Mouse (Mus musculus): ENCODE results near the gene Tex9. TPM values are rescaled to one million over a fixed set of nuclear protein-coding genes. Genes with fewer than 3 reads are reported as not detected.

Gene Tex9
- total RNA-seq (2015) = 8.8 and 17.7 TPM in 2 replicates
- 23.1 and 38.9 TPM in 2 replicates for total RNA-seq (2017)

DNA sequence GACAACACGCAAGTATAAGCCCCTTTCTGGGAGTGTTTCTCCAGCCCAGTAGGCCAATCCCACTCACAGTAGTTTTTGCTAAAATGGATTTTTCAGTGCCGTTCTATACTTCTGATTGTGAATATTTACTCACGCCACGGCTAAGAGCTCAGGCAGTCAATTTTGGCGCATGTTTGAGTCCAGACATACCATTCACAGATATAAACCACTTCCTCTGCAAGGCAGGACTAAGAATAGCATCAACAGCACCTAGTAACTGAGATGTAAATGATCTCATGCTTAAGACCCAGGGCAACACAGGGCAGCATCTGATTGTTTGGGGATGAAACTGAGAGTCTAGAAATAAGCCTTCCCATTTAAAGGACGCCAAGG, at the start of gene Tex9:
TSS of gene Tex9 (minus strand) at position 19 of the 372 bp plus-strand sequence.
- peak; percentile 26; the same call in 1 of the 2 replicates for ATAC-seq (replicated peaks; ENCODE audit: poor library complexity)

DNA sequence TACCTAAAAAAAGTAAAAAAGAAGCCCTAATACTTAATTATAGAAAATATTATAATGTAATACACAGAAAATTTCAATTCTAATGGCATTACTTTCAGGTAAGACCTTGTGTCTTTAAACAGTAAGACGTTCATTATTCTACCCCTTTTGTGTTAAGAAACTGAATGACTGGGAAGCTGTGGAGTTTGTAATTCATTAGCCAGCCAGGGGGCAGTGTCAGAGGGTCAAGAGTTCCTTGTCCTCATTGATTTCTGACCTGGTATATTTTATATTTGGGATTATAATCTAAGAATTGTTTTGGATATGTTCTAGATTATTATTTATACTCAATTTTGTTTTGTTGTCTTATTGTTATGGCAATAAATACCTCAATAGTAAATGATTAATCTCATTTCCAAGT, 45.1 kb upstream of the Tex9 start:
- ATAC-seq (replicated peaks; ENCODE audit: poor library complexity) = no peak

DNA sequence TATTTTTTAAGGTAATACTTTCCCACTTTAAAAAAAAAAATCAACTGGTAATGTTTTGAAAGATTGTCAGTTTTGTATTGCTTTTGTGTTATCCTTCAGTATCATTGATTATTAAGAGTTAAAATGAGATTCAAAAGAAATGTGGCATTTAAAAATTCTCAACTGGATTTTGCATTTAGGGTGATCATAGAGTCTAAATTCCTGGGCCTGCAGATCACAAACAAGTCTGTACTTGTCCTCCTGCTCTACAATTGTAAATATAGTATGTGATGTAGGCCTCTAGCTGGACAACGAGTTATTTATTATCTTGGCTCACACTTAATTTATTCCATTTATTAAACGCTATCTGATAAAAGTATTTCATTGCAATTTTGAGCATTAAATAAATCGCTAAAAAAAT, 43.4 kb upstream of the Tex9 start:
- no peak for ATAC-seq (replicated peaks; ENCODE audit: poor library complexity)

DNA sequence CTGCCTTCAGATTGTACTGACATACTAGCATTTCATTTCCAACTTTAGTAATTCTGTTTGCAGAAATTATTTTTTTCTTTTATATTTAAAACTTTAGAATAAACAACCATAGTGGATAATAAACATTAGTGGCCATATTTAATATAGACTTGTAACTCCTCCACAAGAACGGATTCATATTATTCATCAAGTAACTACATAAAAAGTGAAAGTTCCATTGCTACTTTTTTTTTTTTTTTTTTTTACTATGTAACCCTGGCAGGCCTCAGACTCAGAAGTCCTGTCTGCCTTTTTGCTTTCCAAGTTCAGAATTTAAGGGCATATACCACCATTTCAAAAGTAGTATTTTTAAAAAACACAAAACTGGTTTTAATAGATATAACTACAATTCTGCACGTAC, 43.0 kb upstream of the Tex9 start:
- no peak for ATAC-seq (replicated peaks; ENCODE audit: poor library complexity)

DNA sequence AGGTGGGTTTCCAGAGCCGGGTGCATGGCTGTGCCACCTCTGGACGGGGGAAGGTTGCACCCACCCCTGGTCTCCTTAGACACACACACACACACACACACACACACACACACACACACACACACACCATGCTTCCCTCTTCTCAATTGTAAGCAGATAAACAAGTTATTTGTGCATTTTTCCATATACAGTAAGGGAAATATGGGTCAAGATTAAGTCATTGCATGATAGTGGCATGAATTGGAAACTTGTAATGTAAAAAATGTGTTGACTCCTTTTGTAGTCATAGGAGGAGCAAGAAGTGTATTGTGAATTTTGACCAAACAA, 41.0 kb upstream of the Tex9 start:
- 0 out of 2 replicates have a peak, but pooled peaks have one; percentile 3 for ATAC-seq (replicated peaks; ENCODE audit: poor library complexity)

DNA sequence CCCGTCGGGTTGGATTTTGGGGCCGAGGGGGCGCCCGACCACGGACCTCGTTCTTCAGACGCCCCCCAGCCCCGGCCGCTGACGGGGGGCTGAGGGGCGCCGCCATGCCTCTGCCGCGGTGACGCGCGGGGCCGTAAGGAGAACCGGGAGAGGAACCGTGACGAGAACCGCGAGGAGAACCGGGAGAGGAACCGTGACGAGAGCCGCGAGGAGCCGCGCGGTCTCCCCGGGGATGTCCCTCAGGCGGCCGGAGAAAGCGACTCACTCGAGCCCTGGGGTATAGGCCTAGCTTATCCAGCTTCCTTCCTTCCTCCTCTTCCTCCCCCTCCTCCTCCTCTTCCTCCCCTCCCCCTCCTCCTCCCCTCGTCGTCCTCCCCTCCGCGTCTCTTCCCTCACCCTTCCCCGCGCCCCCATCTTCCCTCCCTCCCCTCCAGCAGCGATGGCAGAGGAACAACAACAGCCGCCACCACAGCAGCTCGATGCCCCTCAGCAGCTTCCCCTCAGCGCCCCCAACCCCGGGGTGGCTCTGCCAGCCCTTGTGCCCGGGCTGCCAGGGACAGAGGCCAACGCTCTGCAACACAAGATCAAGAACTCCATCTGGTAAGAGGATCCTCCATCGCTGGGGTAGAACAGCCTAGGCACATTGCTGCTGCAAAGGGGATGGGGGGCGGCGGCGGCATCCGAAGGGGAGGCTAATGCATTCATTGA, 40.5 kb upstream of the Tex9 start:
- peak; percentile 27 for ATAC-seq (replicated peaks; ENCODE audit: poor library complexity)

DNA sequence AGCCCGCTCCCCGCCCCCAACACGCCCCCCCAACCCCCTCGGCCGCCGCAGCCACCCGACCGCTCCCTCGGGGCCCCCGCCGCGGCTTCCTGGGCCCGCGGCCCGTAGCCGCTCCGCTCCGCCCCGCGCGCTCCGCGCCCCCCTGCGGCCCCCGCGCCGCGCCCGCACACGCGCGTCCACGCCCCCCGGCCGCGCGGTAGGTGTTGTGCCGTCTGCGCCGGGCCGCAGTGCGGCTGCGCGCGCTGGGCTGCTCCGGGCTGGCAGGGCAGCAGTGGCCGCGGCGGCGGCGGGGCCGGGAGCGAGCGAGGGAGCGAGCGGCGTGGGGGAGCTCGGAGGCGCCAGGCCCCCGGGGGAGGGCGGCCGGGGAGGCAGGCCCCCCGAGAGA, 40.0 kb upstream of the Tex9 start, which contains the start of gene Rfx7:
TSS of gene Rfx7 (plus strand) at position 245 of the 385 bp plus-strand sequence.
- ATAC-seq (replicated peaks; ENCODE audit: poor library complexity) = peak; percentile 30

DNA sequence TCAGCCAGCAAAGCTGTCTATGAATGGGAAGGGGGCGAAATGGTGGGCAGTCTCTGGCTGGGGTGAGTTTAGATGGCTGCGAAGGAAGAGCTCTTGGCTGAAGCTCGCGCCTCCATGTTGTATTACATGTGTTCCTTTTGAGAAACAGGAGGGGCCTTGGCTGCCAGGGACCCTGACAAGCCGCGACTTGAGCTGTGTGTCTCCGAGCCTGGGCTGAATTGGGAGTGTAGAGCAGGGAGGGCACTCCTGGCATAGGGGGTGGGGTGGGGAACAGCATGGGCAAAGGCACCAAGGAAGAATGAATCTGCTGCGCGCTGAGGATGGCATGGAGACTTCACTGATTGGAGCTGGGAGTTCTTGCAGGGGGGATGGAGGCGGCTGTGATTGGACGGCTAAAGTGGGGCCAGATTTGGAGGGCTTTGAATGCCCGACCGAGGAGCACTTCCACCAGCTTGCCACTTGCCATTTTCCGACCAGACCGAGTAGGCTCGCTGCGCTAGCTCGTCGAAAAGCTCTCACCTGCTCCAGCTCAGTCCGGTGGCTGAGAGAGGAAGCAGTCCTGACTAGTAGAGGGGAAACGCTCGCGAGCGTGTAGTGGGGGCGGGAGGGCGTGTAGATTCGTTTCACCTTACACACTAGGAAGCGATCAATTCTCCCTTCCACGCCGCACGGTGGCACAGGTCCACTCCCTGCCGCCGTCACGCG, 39.4 kb upstream of the Tex9 start:
- peak; percentile 47 for ATAC-seq (replicated peaks; ENCODE audit: poor library complexity)

DNA sequence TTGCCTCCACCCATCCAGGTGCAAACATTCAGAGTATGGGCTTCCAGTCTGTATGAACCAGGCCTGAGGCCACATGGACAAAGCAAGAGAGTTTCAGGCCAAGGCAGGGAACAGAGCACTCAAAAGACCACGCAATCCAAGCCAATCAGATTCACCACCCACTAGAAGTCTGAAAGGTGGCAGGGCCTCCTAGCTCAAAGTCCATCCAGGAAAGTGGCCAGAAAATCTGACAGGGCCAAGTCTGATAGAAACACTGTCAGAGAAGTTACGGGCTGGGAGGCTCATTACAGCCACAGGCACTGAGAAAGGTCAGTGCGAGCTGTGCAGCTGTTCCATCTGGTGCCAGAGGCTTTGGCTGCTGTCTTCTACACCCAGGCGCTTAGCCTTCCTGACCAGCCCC, 38.8 kb upstream of the Tex9 start:
- no peak for ATAC-seq (replicated peaks; ENCODE audit: poor library complexity)

DNA sequence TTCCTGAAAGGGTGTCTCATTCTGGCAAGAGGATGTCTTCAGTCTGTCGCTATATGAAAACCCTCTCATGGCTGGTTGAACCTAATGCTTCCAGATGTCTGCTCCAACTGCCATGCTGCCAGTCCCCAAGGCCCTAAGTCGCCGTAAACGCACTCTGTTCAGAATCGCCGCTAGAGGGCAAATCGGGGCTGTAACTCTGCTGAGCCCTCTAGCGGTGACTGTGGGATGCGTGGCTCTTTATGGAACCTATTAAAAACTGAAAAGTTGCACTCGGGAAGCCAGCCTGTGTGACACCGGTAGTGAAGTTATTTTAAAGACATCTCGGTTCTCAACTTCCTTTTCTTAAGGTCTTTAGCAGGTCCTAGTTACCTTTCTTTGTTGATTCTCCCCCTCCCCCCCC, 38.2 kb upstream of the Tex9 start:
- ATAC-seq (replicated peaks; ENCODE audit: poor library complexity) = peak; percentile 76

DNA sequence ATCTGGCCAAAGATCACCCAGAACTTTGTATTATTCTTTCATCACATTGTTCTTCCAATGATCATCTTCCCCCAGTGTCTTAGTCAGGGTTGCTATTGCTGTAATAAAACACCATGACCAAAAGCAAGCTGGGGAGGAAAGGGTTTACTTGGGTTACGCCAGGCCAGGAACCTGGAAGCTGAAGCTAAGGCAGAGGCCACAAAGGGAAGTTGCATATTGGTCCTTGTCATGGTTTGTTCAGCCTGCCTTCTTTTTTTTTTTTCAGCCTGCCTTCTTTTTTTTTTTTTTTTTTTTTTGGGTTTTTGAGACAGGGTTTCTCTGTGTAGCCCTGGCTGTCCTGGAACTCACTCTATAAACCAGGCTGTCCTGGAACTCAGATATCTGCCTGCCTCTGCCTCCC, 34.1 kb upstream of the Tex9 start:
- peak; percentile 66 for ATAC-seq (replicated peaks; ENCODE audit: poor library complexity)

DNA sequence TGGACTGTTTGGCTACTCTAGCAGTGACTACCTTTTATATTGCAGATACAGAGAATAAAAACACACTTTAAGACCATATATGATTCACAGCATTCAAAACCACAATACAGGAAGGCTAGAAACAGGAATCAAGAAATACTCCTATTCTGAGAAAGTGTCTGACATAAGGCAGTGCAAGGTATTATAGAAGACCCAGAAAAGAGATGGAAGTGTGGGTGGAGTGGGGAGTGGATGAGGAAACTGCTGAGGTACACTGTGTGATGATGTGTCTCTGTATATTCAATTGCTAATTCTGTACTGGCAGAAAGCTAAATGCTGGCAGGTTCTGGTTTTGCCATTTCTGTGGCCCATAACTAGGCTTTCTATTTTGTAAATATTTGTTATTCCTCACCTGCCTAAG, 28.8 kb upstream of the Tex9 start:
- no peak for ATAC-seq (replicated peaks; ENCODE audit: poor library complexity)

DNA sequence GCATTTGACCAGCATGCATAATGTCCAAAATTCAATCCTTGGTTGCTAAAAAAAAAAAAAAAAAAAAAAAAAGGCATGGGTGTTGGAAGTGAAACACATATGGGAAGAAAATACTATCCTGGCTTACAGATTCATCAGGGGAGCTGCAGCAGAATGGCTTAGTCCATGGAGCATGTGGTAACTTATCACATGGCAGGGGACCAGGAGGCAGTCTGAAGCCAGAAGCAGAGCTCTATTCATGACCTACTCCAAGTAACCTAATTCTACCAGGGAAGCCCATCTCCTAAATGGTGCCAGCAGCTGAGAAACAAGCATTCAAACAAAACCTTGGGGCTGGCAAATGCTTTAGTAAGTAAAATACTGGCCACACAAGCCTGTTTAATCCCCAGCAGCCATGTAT, 27.2 kb upstream of the Tex9 start:
- no peak for ATAC-seq (replicated peaks; ENCODE audit: poor library complexity)

DNA sequence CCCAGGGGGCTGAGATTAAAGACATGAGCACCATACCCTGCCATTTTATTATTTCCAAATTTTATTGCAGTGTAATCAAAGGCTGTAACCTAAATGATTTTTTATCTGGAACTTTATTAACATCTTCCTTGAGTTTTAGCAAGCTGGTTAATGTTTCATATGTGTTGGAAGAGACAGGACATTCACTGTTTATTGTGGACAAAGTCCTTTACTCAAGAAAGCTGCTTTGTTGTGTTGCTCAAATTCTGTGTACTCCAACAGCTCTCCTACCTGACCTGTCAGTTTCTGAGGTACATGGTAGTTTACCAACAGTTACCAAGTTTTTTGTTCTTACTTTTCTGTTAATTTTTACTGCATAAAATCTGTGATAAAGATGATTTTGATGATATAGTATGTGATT, 23.4 kb upstream of the Tex9 start:
- no peak for ATAC-seq (replicated peaks; ENCODE audit: poor library complexity)

DNA sequence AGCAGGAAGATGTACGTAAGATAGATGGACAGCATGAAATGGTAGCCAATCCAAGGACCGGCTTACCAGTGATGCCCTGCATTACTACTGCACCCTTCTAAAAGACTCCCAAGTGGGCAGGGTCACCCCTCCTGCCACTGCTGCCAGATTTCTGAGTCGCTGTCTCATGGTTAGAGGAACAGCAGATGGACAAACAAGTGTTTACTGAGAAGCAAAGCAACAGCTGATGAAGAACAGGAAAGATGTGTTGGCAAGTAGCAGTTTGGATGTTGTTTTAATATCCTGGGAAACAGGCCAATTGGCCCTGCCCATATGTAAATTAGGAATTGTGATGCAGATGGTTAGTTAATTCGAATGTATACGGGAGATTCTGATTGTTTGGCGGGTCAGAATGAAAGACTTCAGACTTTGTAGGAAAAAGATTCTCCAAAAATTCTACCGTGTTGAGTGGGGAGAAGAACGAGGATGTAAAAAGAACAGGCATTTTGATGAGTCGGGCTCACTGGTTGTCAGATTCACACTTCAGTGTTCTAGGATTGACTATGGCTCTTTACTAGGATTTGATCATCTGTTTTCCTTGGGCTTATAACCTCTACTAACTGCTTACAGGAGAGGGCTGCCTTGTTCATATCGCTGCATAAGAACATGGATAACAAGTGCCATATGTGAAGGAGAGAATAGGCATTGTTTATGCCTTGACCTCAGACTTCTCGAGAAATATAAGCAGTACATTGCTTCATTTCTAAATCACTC, 20.4 kb upstream of the Tex9 start:
- ATAC-seq (replicated peaks; ENCODE audit: poor library complexity) = no peak

DNA sequence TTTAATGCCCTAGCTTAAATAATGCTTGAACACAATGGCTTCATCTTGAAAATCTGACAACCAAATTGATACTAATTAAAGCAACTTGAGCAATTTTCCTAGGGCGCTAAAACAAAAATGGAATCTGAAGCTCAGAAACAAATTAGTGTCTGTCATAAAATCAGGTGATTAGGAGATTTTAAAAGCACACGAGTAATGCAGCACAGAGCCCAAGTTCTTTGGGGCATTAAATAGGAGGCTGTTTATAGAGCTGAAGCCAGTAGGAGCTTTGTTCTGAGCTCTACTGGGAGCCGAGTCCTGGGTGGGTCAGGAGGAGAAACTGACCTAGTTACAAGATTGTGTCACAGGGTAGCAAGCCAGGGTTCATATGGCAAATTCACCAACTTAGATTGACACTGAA, 5.2 kb upstream of the Tex9 start:
- no peak for ATAC-seq (replicated peaks; ENCODE audit: poor library complexity)

DNA sequence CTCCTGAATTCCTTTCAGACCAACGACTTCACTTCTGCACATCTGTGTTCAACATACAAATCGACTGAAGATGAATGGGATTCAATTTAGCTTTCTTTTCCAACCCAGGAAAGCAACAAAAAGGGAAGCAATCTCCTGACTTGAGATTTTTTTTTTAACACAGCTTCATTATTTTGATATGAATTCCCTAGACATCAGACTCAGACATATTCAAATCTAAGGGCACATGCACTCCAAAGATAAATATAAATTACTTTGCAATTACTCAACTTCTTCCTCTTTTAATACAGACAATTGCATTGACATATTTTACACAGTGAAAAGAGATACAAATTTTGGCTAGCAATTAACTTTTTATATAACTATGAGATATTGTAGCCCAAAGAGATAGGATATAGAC, 4.7 kb upstream of the Tex9 start:
- no peak for ATAC-seq (replicated peaks; ENCODE audit: poor library complexity)

DNA sequence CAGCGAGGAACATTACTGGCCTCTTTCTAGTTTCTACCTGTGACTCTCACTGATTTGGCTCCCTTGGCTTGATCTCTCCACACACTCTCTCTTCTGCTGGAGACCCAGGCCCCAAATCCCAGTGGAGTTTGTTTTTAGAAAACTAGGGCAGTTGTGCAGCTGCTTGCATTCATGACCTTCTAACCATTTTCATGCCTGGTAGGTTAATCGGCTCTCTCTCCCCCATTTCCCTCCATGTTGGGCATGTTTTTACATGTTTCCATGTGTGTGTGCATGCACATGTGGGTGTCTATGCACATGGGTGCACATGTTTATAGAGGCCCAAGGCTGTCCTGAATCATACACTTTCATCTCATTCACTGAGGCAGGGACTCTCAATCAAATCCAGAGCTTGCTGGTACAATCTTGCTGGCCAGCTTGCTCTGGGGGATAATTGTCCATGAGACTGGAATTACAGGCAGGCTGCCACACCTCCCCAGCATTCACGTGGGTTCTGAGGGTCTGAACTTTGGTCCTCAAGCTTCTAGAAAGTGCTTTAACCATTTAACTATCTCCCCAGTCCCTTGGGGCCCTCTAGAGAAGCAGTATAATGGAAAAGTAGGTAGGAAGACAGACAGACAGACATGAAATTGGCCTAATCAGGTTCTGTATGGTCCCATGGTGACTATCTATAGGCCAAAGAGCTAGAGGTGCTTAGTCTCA, 2.1 kb upstream of the Tex9 start:
- ATAC-seq (replicated peaks; ENCODE audit: poor library complexity) = no peak

DNA sequence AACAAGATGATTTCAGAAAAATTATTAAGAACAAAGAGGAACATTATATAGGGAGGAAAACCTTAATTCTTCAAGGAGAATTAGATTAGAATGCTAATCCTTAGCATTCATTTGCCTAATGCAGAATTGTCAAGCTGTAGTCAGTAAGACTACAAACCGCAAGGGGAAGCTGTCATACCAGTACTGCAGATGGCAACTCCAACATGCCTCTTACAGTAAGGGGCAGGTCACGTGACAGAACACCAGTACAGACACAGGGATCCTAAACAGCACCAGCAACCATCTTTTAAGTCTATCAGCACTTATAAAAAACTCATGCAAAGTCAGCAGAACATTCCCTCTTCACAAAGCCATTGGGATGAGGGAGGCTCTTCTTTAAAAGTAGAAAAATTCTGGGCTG, 1.5 kb upstream of the Tex9 start:
- peak; percentile 62 for ATAC-seq (replicated peaks; ENCODE audit: poor library complexity)

DNA sequence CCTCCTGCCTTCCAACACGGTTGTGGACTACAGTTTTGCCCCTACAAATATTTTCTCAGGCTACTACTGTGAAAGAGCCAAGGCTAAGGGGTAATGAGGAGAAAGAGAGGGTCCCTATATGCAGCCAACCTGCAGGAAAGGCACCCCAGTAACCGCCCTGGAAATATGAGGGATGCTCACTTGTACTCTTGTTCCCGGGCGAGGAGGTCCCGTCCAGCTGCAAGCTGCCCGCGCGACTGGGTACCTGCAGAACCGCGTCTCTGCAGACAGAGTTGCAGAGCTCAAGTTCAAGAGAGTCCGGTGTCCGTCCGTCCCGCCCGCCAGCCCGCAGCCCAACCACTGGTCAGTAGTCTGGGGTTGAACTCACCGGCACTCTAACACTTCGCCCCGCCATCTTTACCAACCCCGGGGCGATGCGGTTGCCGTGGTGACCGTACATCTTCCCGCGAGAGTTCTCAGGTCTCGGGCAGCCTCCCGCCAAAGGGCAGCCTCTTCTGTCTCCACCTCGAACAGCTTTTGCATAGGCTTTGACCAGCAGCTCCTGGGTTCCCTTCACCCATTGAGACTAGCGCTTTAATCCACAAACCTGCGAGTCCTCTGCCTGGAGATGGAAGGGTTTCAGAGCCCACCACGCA, 336 bp downstream of the Tex9 start:
- ATAC-seq (replicated peaks; ENCODE audit: poor library complexity) = peak; percentile 95

DNA sequence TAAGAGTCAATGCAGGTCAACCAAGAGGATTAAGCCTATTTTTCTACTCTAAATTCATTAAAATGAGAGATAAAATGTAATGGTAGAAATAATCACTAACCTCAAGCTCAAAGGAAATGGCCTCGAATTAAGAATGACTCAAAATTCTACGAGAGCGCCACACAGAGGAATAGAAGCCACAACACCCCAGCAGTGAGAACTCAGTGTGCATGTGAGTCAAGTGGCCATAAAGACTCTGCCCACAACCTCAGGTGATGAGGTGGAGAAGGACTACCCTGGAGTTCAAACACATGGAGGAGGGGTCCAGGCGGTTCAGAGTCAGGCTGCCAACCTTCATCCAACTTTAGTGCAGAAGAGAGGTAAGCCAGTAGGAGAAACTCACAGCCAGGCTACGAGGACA, 2.9 kb downstream of the Tex9 start:
- no peak for ATAC-seq (replicated peaks; ENCODE audit: poor library complexity)
